Mouse (Mus musculus) brown adipose tissue, adult 24 weeks (tissue): ENCODE data around the gene Sgce. TPM values are rescaled to one million over a fixed set of nuclear protein-coding genes. Genes with fewer than 3 reads are reported as not detected.

Experiments
- H3K27ac ChIP-seq: fragments of 200-500 bp; replicated peaks from 2 replicates; pipeline ENCODE4 v1.5.1; 2012; ENCODE audit warnings: low read depth, mild to moderate bottlenecking, low read length
- H3K4me1 ChIP-seq: fragments of 200-500 bp; 2 replicates; pipeline ENCODE4 v1.6.1; 2012; ENCODE audit warnings: low read length, mixed read lengths; ENCODE audit not compliant: control insufficient read depth, insufficient read depth, insufficient read length
- H3K4me3 ChIP-seq: fragments of 200-500 bp; 2 replicates; pipeline ENCODE4 v1.5.1; 2012; ENCODE audit warnings: low read depth, mild to moderate bottlenecking, low read length, moderate library complexity; ENCODE audit not compliant: insufficient read depth
- polyA plus RNA-seq: library from polyadenylated mRNA; stranded (reverse); fragments of >200 nt; gene quantifications from 2 replicates; pipeline ENCODE4 v1.2.4, GENCODE M21; 2012; ENCODE audit not compliant: missing spikeins, insufficient read depth, insufficient read length

The Sgce gene
- polyA plus RNA-seq, 1 experiment = 41.2 TPM

- Histone ChIP-seq H3K4me3 (no peak overlapping the region), H3K27ac (no peak overlapping the region), H3K4me1 (no peaks in the 10 kb centered on the region)
These were observed 112.2 kb downstream of the Sgce start for GRCm38 (mm10) chr6:4634804-4635203.

DNA sequence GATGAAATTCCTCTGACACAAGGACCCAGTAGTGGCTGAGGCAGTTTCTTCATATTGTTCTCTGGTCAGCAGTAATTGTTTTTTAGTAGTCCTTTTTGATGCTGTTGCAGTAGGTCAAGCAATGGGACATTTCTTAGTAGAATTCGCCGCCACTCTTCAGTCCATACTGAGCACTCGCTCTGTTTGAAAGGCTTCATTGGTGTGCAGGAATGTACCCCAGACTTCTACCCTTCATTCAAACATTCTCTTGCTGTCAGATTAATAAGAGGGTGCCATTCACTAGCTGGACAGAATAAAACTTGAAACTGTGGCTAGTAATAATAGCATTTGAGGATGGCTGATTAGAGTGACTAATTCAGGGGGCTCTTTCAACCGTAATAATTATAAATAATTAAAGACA lies 113.8 kb downstream of the Sgce start:
- H3K4me1 ChIP-seq = no peaks in the 10 kb centered on the region
- H3K27ac ChIP-seq = no peak overlapping the region
- no peak overlapping the region for H3K4me3 ChIP-seq

DNA sequence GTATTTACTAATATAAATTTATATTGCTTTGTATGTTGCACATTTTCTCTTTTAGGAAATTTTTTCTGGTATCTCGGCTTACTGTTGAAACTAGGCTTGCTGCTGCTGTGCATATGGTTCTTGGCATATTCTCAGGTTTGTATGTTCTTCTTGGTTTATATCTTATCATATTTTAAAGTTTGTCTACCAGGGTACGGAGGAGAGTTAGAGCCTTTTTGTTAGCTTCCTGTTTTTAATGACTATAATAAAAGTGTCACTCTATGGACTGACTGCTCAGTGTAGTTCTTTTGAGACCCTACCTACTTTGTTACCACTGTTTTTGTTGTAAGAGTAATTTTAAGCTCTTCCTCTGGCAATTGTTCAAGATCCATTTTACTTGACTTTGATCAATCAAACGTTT lies 115.5 kb downstream of the Sgce start:
- Histone ChIP-seq H3K4me3 (no peak overlapping the region), H3K27ac (no peak overlapping the region), H3K4me1 (no peaks in the 10 kb centered on the region)

Other genes starting within 250 kb of the Sgce start
- gene Col1a2, start 242.4 kb downstream of the Sgce start, polyA plus RNA-seq = 55.7 and 80.6 TPM in 2 replicates
- gene Casd1, start 146.4 kb downstream of the Sgce start, polyA plus RNA-seq = 10.3 and 13.0 TPM in 2 replicates
- gene Peg10, start 99 bp upstream of the Sgce start, polyA plus RNA-seq = 0.67 and 0.91 TPM in 2 replicates
- 8.3 and 8.9 TPM in 2 replicates for gene Ppp1r9a, start 155.7 kb upstream of the Sgce start, polyA plus RNA-seq